Mouse (Mus musculus) spleen, embryonic (tissue): ENCODE results near the gene Olfr523.

Experiments
- CTCF ChIA-PET: fragments of 350-600 bp; sonication (Branson Sonifier 250); formaldehyde crosslinking; loops from one replicate; lab custom pipeline; 2022; lab: Charles Lee

Gene Olfr523

DNA sequence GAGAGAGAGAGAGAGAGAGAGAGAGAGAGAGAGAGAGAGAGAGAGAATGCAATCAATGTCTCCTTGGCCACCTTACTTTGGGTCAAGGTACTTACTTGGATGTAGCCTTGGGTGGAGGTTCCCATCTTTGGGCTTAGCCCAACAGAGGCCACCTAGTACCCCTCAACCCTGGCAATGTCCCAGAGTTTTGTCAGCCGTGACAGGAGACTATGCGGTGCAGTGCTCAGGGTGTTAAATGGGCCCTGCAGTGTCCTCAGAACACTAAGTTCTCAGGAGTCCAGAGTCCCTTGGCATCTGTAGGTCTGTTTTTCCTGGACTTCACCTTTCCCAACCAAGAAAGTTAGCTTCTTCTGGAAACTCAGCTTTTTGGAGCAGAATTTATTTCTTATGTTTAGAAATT, 6.2 kb downstream of the Olfr523 start:
- CTCF ChIA-PET, result no interaction called here

DNA sequence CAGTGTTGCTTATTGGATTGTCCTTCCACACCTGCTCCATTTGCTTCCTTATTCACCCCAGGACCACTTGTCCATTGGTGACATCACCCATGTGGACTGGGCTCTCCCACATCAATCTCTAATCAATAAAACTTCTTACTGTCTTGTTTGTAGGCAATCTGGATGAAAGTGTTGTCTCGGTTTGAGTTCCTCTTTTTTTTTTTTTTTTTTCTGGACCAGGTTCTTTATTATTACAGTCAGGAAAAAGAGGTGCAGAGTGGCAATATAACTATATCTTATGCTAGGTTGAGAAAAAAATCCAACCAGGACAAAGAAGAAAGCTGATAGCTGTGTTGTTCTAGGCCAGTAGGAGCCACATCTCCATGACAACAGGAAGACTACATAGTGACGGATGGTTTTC, 7.7 kb downstream of the Olfr523 start:
- CTCF ChIA-PET, result no interaction called here

DNA sequence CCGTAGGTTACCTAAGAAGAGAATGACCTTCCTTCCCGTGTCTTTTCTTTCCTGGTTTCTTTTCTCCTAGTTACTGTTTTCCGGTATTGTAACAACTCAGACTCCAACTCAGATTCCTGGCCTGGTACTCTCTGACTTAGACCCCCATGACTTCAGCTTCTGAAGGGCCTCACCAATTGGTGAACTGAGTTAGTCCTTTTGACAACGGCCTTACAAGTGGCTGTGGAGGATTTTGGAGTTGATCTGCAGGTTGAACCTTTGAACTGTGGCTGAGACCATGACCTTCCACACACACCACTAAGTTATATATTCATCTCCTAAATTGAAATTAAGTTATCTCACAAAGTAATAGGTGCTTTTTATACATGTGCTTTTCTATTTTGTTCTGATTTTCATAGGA, 11.2 kb downstream of the Olfr523 start:
- CTCF ChIA-PET, result no interaction called here

DNA sequence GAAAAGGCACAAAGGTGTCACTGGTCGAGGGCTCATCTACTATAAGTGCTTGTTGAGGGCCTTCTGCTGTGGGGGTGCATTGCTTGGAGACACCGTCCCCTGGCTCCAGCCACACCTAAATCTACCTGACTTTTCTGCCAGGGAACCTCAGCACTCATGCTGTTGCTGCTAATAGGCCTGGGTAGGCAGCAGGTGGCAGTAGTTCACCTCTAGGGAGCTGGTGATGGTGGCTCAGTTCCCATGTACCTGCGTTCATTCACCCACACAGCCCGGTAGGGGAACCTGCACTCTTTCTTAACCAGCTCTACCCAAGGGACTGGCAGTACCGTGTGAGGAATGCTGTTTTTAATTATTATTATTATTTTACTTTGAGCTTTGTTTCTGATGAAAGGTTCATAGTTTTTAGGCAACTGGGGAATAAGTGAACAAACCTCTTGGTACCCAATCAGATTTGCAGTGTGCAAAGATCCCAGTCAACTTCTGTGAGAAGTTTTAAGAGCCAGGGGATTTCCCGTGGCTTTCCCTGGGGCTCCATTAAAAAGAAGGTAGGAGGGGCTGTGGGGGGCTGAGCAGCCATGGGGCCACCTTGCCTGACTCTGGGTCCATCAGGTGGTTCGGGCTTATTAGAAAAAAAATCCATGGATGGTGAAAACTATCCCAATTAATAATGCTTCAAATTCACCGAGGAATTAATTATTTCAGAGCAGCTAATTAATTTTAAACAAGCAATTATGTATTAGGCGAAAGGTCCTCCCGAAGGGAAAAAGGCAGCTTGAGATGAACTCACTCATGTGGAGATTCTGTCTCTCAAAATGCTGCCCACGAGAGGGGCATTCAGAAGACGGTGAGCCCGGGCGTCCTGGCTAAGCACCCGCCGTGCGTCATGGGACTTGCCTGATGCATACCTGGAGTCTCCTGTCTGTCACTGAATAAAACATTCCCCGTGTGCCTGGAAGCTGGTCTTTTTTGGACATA, 13.9 kb downstream of the Olfr523 start:
- CTCF ChIA-PET, result interaction anchor here (0.7 kb wide), 1 partner anchor 12 kb away, joined by 9 read pairs; no protein-coding TSS in a partner anchor

DNA sequence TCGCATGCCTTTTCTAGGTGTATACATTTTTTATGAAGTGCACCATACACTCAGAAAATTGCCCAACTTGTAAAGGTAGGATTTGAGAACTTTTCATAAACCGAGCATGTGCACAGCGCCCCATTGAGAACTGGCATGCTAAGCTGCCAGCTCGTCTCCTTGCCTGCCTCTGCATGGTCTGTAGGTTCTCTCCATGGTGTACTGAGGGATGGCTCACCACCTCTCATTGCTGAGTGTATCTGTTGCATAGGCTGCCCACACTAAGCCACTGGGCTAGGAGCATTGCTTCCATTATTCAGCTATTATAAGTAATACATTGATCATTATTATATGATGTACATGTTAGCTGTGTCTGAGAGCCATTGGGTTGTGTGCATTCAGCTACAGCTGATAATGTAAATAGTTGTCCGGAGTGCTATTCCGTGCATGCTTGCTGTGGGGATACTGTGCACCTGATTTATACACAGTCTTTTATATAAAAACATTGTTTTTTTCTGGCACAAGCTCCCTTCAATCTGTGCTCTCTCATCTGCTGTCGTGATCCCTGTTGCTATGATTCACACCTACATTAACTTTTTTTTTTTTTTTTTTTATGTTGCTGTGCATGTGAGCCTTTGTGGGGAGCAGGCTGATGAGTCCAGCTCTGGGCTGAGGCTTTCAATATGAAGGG, 14.8 kb downstream of the Olfr523 start:
- CTCF ChIA-PET, result interaction anchor here (0.6 kb wide), 1 partner anchor 15 kb away, joined by 3 read pairs; no protein-coding TSS in a partner anchor

DNA sequence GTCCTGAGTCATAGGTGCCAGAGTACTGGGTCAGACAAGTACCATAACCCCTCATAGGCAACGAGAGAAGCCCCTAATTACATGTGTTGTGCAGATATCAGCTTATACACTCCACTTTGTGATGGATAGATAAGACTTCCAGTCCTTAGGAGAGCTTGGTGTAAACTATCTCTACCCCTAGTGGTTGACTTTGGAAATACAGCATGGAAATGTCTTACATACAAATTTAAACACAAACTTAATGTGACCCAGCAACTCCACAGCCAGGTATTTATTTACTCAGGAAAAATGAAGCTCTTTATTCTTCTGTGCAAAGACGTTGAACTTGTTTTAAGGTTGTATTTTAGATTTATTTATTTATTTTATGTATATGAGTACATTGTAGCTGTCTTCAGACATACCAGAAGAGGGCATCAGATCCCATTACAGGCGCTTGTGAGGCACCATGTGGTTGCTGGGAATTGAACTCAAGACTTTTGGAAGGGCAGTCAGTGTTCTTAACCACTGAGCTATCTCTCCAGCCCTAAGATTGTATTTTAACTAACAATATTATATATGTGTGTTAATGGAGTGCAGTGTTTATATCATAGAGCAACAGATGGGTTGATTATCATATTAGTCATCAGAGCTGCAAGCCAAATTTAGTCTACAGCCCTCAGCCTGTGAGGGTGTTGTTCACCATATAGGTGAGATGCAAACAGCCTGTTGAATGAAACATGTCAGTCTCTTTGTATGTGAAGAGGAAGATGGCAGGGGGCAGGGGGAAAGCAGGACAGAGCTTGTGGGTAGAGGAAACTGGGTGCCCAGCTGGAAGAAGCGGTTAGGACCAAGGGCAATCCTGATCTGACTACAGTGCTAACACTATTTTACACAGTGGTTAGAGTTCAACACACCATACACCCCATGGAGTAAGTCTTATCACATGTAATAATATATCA, 15.6 kb downstream of the Olfr523 start:
- CTCF ChIA-PET, result no interaction called here

DNA sequence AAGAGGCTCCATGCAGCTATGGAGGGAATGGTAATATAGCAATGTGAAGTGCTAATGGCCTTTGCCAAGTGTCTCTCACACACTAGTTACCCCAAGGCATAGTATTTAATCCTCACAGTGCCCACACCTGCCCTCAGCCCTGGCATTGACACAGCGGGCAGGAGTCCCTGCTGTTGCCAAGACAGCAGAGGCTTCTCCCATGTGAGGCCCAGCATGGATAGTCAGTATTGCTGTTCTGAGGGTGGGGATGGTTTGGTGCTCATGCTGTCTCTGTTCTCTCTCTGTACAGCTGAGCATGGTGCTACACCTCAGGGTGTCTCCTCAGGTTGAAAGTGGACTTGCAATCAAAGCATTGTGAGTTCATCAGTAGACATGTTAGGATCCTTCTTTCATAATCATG, 17.4 kb downstream of the Olfr523 start:
- CTCF ChIA-PET, result no interaction called here

DNA sequence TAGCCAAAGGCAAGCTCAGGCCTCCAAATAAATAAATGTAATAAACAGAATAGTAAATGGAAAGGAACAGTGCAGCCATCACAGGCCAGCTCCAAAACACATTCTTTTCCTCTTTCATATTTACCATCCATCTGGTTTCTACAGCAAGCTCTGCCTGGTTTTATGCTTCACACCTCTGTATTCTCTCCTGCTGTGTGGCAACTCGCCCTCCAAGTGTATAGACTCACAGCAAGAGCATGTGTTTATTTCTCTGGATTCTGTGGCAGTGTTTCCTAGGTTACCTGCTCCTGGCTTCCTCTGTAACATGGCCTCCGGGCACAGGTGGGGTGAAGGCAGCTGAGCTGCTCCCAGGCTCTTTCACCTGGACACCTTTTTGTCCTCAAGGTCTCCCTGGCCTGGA, 19.4 kb downstream of the Olfr523 start:
- CTCF ChIA-PET, result interaction anchor here (0.6 kb wide), 1 partner anchor 1022 kb away, joined by 10 read pairs; no protein-coding TSS in a partner anchor

DNA sequence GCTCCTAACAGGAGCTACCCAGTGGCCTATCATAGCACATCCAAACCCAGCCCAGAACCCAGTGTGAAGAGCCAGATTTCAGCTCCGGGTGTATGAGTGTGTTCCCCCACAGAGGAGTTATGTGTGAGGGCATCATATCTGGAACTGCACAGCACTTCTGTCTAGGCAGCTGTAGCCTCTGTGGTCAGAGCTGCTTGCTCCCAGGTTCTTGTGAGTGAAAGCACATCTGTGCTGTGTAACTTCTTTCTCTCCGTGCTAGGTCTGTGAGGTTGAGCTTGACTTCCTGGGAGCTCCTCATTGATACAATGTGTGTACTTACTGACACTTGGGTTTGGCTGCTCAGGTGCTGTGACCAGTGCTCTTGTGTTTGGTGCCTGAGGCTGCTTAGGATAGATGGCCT, 19.8 kb downstream of the Olfr523 start:
- CTCF ChIA-PET, result interaction anchor here (0.6 kb wide), 1 partner anchor 1022 kb away, joined by 10 read pairs; no protein-coding TSS in a partner anchor

DNA sequence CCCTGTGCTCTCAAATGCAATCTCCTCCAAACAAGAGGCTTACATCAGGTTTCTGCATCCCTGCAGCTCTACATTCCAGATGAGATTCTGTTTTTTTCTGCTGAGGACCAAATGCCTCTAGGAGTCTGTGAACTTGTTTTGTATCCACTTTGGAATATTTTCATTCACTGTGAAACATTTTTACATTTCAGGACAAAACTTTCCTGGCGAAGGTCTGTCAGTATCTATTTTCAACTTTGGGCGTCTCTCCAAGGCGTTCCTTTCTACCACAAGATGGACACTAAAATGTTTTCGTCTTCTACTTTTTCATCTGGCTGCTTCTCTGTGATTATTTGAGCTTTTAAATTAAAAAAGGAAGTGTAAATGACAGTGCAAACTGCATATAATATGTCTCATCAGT, 21.0 kb downstream of the Olfr523 start:
- CTCF ChIA-PET, result no interaction called here

DNA sequence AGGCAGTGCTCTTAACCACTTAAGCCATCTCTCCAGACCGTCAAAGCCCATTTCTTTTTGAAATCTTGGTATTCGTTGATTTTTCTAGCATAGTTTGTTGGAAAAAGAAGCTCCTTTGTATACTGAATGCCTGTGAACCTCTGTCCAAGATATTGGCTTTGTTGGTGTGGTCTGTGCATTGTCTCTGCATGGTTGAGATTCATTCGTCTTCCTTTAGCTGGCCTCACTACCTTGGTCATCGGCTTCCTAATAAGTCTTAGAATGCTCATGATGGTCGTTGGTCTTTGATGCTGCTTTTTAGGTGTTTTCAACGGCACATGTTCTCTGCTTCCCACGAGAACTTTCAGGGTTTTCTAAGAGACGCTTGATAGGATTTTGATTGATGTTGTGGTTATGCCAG, 23.0 kb downstream of the Olfr523 start:
- CTCF ChIA-PET, result no interaction called here

DNA sequence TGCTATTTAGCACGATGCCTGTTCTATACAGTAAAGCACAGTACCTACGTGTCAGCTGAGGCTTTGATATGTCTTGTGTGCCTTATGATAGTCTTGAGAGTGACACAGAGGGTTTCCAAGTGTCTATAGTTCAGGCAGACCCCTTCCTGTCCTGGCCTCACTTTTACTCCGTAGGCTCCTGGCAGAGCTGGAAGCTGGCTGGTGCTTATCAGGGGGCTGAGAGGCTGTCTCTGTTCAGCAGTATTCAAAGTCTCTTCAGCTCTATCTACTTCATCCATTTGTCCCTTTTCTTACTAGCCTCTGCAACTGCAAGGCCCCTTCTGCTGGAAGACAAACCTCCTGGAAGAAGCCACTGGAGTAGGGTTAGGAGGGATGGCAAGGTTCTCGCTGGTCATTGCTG, 28.1 kb downstream of the Olfr523 start:
- CTCF ChIA-PET, result no interaction called here

DNA sequence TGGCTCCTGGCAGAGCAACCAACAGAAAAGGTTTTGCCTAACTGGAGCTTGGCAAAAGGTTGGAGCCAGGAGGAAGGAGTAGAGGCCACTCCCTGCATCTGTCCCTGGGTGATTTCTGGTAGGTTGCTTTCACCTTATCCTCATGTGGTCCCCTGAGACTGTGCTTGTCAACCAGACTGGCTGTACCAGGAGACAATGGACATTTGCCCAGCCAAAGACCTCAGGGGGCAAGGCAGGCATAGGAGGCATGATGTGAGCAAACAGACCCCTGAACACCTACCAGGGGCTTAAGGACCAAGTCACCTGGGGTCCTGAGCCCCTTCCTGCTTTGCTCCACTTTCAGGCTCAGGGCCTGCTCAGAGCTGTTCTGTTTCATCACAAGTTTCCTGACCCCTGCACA, 32.8 kb downstream of the Olfr523 start, which contains the start of gene Olfr524:
Gene Olfr524, minus strand, starts transcription at position 101 of the 400 bp plus-strand sequence.
- CTCF ChIA-PET, result no interaction called here

DNA sequence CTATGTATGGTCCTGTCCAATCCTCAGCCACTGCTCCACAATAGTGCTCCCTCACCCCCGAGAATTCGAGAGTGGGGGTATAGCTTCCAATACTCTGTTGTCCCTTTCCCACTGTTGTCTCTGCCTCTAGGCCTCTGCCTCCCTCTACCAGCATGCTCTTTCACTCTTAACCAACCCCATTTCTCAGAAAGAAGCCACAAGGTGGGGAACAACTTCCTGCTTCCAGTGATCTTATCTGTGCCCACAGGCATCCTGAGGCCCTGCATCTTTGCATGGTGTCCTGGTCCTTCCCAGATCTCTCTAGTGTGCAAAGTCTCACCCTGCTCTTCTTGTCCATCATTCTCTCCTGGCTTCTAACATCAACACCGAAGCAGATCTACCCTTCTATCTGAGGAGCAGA, 33.9 kb downstream of the Olfr523 start:
- CTCF ChIA-PET, result no interaction called here

DNA sequence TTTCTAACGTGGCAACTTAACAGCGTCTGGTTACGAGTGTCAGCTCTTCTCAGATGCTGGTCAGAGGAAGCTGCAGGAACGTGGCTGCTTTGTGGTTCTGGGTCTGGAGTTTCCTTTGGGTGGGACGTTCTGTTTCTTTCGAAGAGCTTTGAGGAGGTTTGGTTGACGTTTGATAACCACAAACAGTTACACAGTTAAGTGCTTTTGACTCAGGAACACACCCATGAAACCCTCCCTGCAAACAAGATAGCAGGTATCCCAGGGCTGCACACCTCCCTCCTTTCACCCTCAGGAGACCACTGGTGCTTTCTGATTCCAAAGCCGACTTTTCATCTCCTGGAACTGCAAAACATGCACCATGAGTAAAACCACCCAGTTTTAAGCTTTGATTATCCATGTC, 35.1 kb downstream of the Olfr523 start:
- CTCF ChIA-PET, result no interaction called here

DNA sequence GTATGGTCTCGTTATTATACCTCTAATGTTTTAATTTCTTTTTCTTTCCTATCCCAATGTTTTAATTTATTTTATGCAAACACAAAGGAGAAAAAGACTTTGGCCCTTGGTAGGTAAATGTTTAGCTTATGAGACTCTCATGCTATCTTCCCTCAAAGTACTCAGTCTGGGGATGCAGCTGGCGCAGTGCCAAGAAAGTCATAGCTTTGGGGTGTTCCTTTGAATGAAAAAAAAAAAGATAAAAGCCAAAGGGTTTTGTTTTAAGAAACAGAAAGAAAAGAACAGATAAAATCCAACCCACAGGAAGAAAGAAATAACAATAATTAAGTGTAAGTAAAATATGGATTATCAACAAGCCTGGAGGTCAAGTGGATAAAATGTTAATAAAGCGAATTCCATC, 35.7 kb downstream of the Olfr523 start:
- CTCF ChIA-PET, result no interaction called here

DNA sequence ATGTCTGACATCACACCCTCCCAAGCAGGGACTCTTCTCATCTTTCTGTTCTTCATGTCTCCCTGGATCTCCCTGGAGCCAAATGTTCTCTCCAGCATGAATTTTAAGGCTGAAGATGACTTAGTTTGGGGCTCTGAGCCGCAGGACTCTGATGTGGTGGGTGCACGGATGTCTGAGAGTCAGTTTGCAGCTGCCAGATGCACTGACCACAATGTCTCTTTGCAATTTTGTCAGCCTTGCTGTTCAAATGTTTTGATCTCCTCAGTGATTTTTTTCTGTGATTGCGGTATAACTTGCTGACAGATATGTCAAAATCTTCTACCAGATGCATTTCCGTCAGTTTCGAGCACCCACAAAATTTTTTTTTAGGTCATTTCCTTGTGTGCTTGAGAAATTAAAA, 40.8 kb downstream of the Olfr523 start:
- CTCF ChIA-PET, result interaction anchor here (0.5 kb wide), 1 partner anchor 1422 kb away, joined by 3 read pairs; no protein-coding TSS in a partner anchor

DNA sequence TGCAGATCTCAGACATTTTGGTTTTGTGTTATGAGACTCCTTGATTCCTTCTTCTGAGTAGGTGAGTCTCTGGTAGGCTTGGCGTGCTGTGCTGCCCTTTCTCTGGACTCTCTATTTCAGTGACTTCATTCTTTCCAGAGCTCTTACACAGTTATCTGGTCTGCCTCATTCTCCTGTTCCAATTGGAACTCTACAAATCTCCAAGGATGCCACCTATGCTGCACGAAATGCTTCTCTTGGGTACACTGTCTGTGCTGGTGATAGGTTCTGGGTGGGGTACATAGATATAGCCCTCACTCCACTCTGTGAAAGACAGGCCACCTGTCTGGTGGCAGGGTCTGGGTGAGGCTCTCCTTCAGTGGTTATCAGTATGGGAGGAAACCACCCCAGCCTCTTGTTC, 45.0 kb downstream of the Olfr523 start, which contains the start of gene Cd163l1:
Gene Cd163l1, plus strand, starts transcription at position 301 of the 400 bp plus-strand sequence.
- CTCF ChIA-PET, result no interaction called here

DNA sequence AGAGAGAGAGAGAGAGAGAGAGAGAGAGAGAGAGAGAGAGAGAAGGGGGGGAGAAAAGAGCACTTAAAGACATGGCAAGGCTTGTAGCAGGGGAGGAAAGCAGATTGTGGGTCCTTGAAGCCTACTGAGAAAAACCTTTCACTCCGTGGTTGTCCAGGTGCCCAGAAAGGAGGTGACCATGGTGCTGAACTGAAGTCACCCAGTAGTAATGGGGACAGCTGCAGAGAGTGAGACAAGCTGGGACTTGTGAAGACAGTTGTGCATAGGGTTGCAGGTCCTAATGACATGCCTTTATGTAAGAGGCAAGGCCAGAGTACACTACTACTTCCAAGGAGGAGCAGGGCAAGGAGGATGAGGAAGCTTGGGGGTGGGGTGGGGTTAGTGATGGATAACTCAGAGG, 46.3 kb downstream of the Olfr523 start:
- CTCF ChIA-PET, result no interaction called here

DNA sequence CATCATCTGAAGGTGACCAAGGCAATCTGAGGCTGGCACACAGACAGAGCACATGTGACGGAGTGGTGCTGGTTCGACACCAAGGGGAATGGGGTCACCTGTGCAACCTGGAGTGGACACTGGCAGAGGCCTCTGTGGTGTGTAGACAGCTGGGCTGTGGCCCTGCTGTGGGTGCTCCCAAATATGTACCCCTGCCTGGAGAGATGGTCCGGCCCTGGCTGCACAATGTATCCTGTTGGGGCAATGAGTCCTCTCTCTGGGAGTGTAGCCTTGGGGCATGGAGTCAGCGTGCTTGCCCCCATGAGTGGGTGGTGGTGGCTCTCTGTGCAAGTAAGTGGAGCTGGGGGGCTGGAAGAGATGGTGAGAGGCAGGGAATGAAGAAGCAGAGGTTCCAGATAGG, 47.4 kb downstream of the Olfr523 start:
- CTCF ChIA-PET, result no interaction called here

DNA sequence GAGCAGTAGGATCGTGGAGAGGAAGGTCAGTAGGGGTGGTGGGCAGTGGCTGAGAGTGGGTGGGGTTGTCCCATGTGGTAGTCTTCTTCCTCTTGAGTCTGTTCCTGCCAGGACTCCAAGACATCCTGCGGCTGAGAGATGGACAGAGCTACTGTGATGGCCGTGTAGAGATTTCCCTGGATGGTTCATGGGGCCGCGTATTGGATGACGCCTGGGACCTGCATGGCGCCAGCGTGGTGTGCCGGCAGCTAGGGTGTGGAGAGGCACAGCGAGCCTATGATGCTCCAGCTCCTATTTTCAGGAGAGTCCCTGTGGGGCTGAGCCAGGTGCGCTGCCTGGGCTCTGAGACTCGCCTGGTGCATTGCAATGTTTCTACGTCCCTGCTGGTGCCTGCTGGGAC, 51.2 kb downstream of the Olfr523 start:
- CTCF ChIA-PET, result no interaction called here
